10 mouse cellular contexts compared by ENCODE assay signal in the genomic region with DNA sequence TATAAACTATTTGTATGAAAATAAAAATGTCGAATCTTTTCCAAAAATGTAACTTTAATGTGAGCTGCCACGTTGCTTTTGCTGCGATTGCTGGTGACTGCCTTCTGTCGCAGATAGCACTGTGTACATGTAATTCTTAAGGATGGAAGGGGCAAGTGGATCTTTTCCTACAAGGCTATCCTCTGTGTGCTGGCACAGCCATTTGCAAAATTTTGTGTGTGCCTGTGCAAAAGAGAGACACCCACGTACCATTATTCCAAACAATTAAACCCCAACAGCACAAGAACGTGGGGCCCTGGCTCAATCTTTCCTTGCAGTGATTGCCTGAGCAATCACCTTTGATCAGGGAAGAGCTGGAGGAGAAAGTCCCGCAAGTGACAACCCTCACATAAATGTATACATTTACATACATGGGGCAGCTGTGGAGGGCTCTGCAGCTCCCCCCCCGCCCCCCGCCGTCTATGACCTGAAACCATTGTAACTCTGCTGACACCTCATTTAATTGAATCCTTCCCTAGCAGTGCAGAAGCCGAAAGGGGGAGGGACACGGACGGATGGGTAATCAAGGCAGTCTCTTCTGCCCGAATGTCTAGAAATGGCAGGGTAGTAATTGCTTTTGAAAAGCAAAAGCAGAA.
DNase-seq lines count a peak whose midpoint lies in the region; ATAC-seq lines count a peak whose summit lies in the region.
"Had no signal": no experiment of that assay in that cellular context is flagged by ENCODE, and none has a peak within 500 bp of the region (broad histone marks: within the 10 kb centered on the region; RNA-seq: fewer than 3 reads in every experiment).

No protein-coding gene starts in this region.

- no peak for DNase-seq in heart, adult 8-10 months (ENCODE audit: low spot score)
- DNase-seq in embryo, embryonic 10 days (ENCODE audit: low spot score): peak; percentile 72
- no peak for DNase-seq in spleen, adult 18-20 months
- no peak for DNase-seq in T-cell, adult 2 months (ENCODE audit: low spot score)
- DNase-seq in kidney, adult 11 months: no peak
- DNase-seq: gastrocnemius, postnatal 14 days had no signal

- H3K9me3 ChIP-seq in heart, embryonic 16.5 days (replicated peaks; ENCODE audit: control insufficient read depth, low read length): no peaks in the 10 kb centered on the region
- H3K9me3 ChIP-seq in hindbrain, embryonic 12.5 days (replicated peaks): no peaks in the 10 kb centered on the region
- no peaks in the 10 kb centered on the region for H3K9me3 ChIP-seq in midbrain, embryonic 16.5 days (replicated peaks; ENCODE audit: control insufficient read depth, low read length, poor library complexity, severe bottlenecking)

- no peak overlapping the region for H3K9ac ChIP-seq in heart, embryonic 16.5 days (ENCODE audit: low read length)
- H3K9ac ChIP-seq in hindbrain, embryonic 12.5 days: peak overlapping the region; percentile 68
- H3K9ac ChIP-seq in midbrain, embryonic 16.5 days (ENCODE audit: low read depth, low read length): peak overlapping the region; percentile 43

- H3K27me3 ChIP-seq in heart, embryonic 16.5 days (ENCODE audit: control insufficient read depth, insufficient read depth, low read length): peaks cover 2% of the 10 kb centered on the region; the same call in 1 of the 2 replicates
- no peaks in the 10 kb centered on the region for H3K27me3 ChIP-seq in hindbrain, embryonic 12.5 days
- no peaks in the 10 kb centered on the region for H3K27me3 ChIP-seq in midbrain, embryonic 16.5 days (ENCODE audit: control insufficient read depth, insufficient read depth, low read depth, low read length)
- H3K27me3 ChIP-seq: CH12.LX had no signal

- H3K27ac ChIP-seq in heart, embryonic 16.5 days (ENCODE audit: low read length): no peak overlapping the region
- peak overlapping the region; percentile 96 for H3K27ac ChIP-seq in hindbrain, embryonic 12.5 days
- H3K27ac ChIP-seq in midbrain, embryonic 16.5 days (ENCODE audit: low read length): peak overlapping the region; percentile 97

- peak overlapping the region; percentile 64; the same call in 1 of the 2 replicates for H3K4me2 ChIP-seq in heart, embryonic 16.5 days (ENCODE audit: low read depth, low read length)
- peak overlapping the region; percentile 52 for H3K4me2 ChIP-seq in hindbrain, embryonic 12.5 days (replicated peaks)
- H3K4me2 ChIP-seq in midbrain, embryonic 16.5 days (ENCODE audit: low read length): peak overlapping the region; percentile 65

- no peak for ATAC-seq in heart, embryonic 16.5 days (replicated peaks; ENCODE audit: extremely low read depth, insufficient read depth, low FRiP score)
- peak; percentile 76 for ATAC-seq in hindbrain, embryonic 12.5 days (ENCODE audit: low FRiP score)
- ATAC-seq in midbrain, embryonic 16.5 days: peak; percentile 77

- no peak overlapping the region for H3K4me3 ChIP-seq in heart, embryonic 16.5 days (ENCODE audit: low read length)
- H3K4me3 ChIP-seq in hindbrain, embryonic 12.5 days: no peak overlapping the region
- no peak overlapping the region for H3K4me3 ChIP-seq in midbrain, embryonic 16.5 days (ENCODE audit: low read depth, low read length)

- H3K4me1 ChIP-seq in heart, embryonic 16.5 days (ENCODE audit: control insufficient read depth, insufficient read depth, low read length): no peaks in the 10 kb centered on the region
- peaks cover 32% of the 10 kb centered on the region for H3K4me1 ChIP-seq in hindbrain, embryonic 12.5 days
- H3K4me1 ChIP-seq in midbrain, embryonic 16.5 days (ENCODE audit: control insufficient read depth, insufficient read depth, low read length): peaks cover 27% of the 10 kb centered on the region

- H3K36me3 ChIP-seq in heart, embryonic 16.5 days (ENCODE audit: control insufficient read depth, insufficient read depth): no peaks in the 10 kb centered on the region
- no peaks in the 10 kb centered on the region for H3K36me3 ChIP-seq in hindbrain, embryonic 12.5 days
- no peaks in the 10 kb centered on the region for H3K36me3 ChIP-seq in midbrain, embryonic 16.5 days (ENCODE audit: control insufficient read depth, insufficient read depth, low read length)

- 39% methylated on average over 14 of the region's 14 CpGs for WGBS in heart, embryonic 16.5 days
- 13% methylated on average over 14 of the region's 14 CpGs for WGBS in hindbrain, embryonic 12.5 days
- WGBS in midbrain, embryonic 16.5 days: 7% methylated on average over 14 of the region's 14 CpGs
